Mouse (Mus musculus): ENCODE data around the gene Arhgap6.

DNA sequence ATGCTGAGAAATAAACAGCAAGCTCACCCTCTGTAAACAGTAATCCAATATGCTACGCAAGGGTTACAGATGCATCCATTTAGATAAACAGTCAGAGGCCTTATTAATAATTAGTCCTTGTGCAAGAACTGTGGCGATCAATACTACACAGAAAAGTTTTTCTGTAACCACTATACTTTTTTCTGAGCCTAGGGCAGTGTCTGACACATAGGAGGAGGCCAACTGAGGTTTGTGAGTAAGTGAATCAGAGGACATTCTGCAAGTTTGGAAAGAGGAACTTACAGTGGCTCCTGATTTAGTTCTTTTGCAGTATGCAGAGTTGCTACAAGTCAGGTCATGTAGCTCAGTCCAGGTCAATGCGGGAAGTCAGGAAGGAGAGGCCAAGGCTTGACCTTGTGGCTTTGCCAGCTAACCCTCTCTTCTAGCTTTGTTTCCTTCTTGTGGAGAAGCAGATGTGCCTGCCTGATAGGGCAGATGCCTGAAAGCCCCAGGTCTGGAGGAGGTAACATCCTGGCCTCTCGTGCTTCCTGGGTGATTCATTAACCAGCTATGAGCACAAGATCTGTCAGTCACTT is 311.2 kb downstream of the Arhgap6 start:
- TF ChIP-seq CTCF (IDR thresholded peaks at IDR 0.05; ENCODE audit: extremely low read depth, insufficient read depth, insufficient read length, insufficient replicate concordance) (no peak), POLR2A (IDR thresholded peaks at IDR 0.05; ENCODE audit: low read depth, low read length) (no peak)
